Mouse (Mus musculus): Measurements from ENCODE around the gene Shmt1. TPM values are rescaled to one million over a fixed set of nuclear protein-coding genes. Genes with fewer than 3 reads are reported as not detected.

Shmt1 gene
- total RNA-seq, 2 experiments from 2014 or later: 1.7 to 2.8 TPM

GRCm38 (mm10) chr11:60766969-60767368 lies 44.5 kb downstream of the Shmt1 start:
- intact Hi-C loops (cut with DNase I): no loop called here
- DNase-seq (ENCODE audit: low spot score in 2 of 2): peak in 1 of 2 experiments; percentile 25

- DNase-seq (ENCODE audit: low spot score in 2 of 2): no peak
- intact Hi-C loops (cut with DNase I): no loop called here
These were observed 49.8 kb downstream of the Shmt1 start for GRCm38 (mm10) chr11:60761681-60762080.

DNA sequence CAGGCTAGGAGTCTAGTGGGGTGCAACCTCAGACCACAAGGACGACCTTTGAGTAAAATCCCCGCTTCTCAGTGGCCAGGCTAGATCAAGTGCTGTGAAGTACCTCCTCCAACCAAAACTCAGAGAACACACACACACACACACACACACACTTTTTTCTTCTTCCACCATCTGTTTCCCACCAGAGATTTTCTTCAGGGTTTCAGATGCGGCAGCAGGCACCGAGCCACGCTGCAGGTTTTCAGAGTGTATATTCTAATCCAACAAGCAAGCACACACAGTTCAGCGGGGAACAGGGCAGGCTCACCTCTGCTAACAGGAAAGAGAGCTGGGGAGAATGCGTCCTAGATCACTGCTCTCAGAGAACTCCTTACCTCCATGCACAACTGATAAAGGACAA lies 55.9 kb downstream of the Shmt1 start:
- peak; percentile 35 to 48 for DNase-seq (ENCODE audit: low spot score in 2 of 2)
- intact Hi-C loops (cut with DNase I): no loop called here

DNA sequence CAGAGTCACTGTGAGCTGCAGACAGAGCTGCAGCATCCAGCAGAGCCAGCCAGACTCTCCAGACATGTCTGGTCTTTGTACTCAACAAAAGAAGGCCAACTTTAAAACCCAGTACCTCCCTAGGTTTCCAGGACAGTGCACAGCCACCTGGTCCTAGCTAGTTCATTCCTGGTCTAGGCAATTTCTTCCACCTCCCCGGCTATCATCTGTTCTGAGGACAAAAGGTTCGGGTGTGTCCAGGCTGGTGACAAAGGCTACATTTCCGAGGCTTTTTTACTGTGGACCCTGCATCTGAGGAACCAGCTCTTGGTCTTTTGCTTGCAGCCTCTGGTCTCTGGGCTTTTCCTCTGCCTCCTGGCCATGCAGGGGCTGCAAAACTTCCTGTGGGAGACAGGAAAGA lies 71.2 kb downstream of the Shmt1 start:
- no peak for DNase-seq (ENCODE audit: low spot score in 2 of 2)
- intact Hi-C loops (cut with DNase I): no loop called here

Other genes starting within 250 kb of the Shmt1 start
- gene Llgl1, start 112.0 kb downstream of the Shmt1 start, total RNA-seq (2021): 10 to 100 TPM; 40.4 to 43.8 TPM
- 10 to 100 TPM; 42.9 to 49.3 TPM for gene Flii, start 84.5 kb downstream of the Shmt1 start, total RNA-seq (2021)
- gene Mief2, start 83.3 kb downstream of the Shmt1 start, total RNA-seq (2021): 10 to 100 TPM; 22.3 to 27.6 TPM
- 1 to 10 TPM; 3.4 to 3.9 TPM for gene Top3a, start 34.4 kb downstream of the Shmt1 start, total RNA-seq (2021)
- 10 to 100 TPM; 25.5 to 26.5 TPM for gene Smcr8, start 34.2 kb downstream of the Shmt1 start, total RNA-seq (2021)
- gene Dhrs7b, start 18.9 kb upstream of the Shmt1 start, total RNA-seq (2021): 10 to 100 TPM; 30.6 to 31.5 TPM
- 10 to 100 TPM; 24.7 to 27.0 TPM for gene Tmem11, start 67.6 kb upstream of the Shmt1 start, total RNA-seq (2021)
- 10 to 100 TPM; 10.6 to 11.8 TPM for gene Natd1, start 103.0 kb upstream of the Shmt1 start, total RNA-seq (2021)
- 10 to 100 TPM; 12.1 to 14.7 TPM for gene Map2k3, start 120.3 kb upstream of the Shmt1 start, total RNA-seq (2021)
- gene Kcnj12, start 210.8 kb upstream of the Shmt1 start, total RNA-seq (2021): 10 to 100 TPM; 12.9 to 13.5 TPM

Measured in left cerebral cortex, postnatal 14 days (tissue).